Mouse (Mus musculus) liver, adult 2 months (tissue): ENCODE results near the gene Tpte.

Experiments
- CTCF ChIP-seq: fragments of 200-500 bp; IDR thresholded peaks from 2 replicates; pipeline ENCODE4 v1.5.1; 2011; ENCODE audit warnings: low read depth, low read length, control low read depth
- POLR2A ChIP-seq: fragments of 200-500 bp; IDR thresholded peaks from 2 replicates; pipeline ENCODE4 v1.6.1; 2011; ENCODE audit warnings: low read length, control low read depth; ENCODE audit not compliant: insufficient read depth; ENCODE audit errors: extremely low read depth

- TF ChIP-seq POLR2A (no peak), CTCF (no peak)
These were observed 10.1 kb upstream of the Tpte start for GRCm38 (mm10) chr8:22273142-22273541.
